Mouse (Mus musculus): ENCODE measurements around the gene Neurog2. TPM values are rescaled to one million over a fixed set of nuclear protein-coding genes. Genes with fewer than 3 reads are reported as not detected.

The Neurog2 gene
- polyA plus RNA-seq, 1 experiment from 2014 or later: not detected

DNA sequence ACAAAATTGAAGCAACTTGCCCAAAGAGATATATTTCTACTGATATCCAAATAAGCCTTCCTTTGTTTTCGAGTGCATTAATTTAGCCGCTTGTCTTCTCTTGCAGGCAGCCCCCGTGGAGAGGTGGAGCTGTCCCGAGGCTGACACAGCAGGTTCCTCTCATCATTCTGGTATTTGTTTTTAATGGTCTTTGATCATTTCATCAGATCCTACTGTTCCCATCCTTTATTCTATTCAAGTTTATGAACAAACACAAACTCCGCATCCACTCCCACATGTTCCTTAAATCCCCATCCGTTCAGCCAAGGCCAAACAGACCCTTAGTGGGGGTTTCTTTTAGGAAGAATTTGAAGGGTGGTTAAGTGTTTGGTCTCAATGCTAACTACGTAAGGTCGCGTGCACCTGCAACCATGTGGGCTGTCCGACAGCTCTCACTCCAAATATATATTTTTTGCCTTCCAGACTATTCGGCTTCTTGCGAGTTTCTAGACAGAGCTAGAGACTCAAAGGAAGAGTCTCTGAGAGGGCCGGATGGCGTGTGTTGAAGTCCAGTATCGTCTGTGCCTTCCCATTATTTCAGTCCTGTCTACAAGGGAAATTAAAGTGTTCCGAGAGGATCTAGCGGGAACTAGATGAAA lies 2.1 kb upstream of the Neurog2 start:
- Histone ChIP-seq H3K27me3 (peaks cover 96% of the 10 kb centered on the region), H3K36me3 (no peaks in the 10 kb centered on the region), H3K9ac (no peak overlapping the region), H3K4me1 (peaks cover 43% of the 10 kb centered on the region), H3K27ac (no peak overlapping the region), H3K4me3 (no peak overlapping the region), H3K9me3 (no peaks in the 10 kb centered on the region), H3K4me2 (replicated peaks) (no peak overlapping the region)
- WGBS: 3% methylated on average over 17 of the region's 17 CpGs
- no peak for ATAC-seq (ENCODE audit: low FRiP score, low read depth)

DNA sequence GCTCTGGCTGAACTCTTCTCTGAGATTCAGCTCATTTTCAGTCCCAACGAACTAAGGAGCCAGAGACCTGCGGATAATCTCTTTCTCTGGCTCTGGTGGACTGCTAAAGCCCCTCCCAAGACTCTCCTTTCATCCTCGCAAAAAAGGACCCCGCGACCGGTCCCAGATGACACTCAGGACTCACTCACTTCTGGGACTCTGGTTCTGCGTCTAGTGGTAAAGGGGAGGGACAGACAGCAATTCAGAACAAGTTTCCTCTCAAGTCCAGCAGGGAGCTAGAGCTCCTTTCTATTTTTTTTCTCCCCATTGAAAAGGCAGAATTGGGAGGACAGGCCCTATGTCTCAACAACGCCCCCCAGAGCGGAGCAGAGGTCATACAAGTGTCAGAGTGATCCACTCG lies 1.4 kb upstream of the Neurog2 start:
- Histone ChIP-seq H3K9me3 (no peaks in the 10 kb centered on the region), H3K27me3 (peaks cover 95% of the 10 kb centered on the region), H3K9ac (no peak overlapping the region), H3K4me3 (no peak overlapping the region), H3K4me2 (replicated peaks) (no peak overlapping the region), H3K27ac (no peak overlapping the region), H3K36me3 (no peaks in the 10 kb centered on the region), H3K4me1 (peaks cover 40% of the 10 kb centered on the region)
- ATAC-seq (ENCODE audit: low FRiP score, low read depth): no peak
- WGBS: 0% methylated on average over 10 of the region's 10 CpGs

DNA sequence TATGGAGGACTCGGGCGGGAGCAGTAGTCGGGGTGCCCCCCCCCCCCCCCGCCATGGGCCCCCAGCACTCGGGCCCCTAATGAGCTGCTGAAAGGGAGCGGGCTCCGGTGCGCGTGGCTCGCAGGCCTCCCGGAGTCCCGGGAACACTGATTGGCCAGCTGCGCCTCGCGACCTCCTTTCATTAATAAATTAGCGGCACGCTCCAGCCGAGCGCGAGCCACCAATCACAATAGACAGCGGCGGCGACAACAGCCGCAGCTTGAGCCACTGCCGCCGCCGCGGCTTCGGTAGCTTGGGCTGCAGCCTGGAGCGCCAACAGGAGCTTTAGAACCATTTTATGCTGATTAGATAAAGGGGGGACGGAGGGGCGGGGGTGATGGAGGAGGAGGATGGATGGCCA lies 404 bp upstream of the Neurog2 start:
- 1% methylated on average over 28 of the region's 32 CpGs for WGBS
- Histone ChIP-seq H3K9ac (no peak overlapping the region), H3K4me2 (replicated peaks) (peak overlapping the region; percentile 75), H3K27ac (no peak overlapping the region), H3K4me3 (peak overlapping the region; percentile 44), H3K4me1 (peaks cover 40% of the 10 kb centered on the region), H3K9me3 (no peaks in the 10 kb centered on the region), H3K27me3 (peaks cover 95% of the 10 kb centered on the region), H3K36me3 (no peaks in the 10 kb centered on the region)
- 0 out of 2 replicates have a peak, but pooled peaks have one; percentile 30 for ATAC-seq (ENCODE audit: low FRiP score, low read depth)

DNA sequence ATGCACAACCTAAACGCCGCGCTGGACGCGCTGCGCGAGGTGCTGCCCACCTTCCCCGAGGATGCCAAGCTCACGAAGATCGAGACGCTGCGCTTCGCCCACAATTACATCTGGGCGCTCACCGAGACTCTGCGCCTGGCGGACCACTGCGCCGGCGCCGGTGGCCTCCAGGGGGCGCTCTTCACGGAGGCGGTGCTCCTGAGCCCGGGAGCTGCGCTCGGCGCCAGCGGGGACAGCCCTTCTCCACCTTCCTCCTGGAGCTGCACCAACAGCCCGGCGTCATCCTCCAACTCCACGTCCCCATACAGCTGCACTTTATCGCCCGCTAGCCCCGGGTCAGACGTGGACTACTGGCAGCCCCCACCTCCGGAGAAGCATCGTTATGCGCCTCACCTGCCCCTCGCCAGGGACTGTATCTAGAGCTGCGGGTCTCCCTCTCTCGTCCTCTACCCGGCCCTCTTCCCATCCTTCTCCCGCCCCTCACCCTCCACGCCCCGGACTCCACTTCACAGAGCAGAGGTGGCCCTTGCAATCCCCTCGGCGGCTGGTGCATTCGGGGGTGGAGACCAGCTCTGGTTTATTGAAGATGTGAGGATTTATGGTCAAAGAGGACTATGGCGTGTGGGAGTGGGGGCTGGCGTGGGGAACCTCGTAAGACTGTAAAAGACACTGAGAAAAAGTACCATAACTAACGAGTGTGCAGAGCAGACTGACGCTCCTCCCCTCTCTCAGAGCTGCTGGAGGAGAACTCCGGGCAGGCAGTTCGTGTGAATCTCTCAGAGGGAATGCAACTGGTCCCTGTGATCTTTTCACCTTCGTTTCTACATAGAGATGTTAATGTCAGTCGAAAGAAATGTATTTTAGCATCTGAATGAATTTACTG lies 1.4 kb downstream of the Neurog2 start:
- no peak overlapping the region for H3K27ac ChIP-seq
- H3K4me1 ChIP-seq: peaks cover 26% of the 10 kb centered on the region
- H3K4me3 ChIP-seq: peak overlapping the region; percentile 44
- peak; percentile 76 for ATAC-seq (ENCODE audit: low FRiP score, low read depth)
- 0% methylated on average over 58 of the region's 58 CpGs for WGBS
- no peak overlapping the region for H3K9ac ChIP-seq
- peak overlapping the region; percentile 75 for H3K4me2 ChIP-seq (replicated peaks)
- H3K9me3 ChIP-seq: no peaks in the 10 kb centered on the region
- no peaks in the 10 kb centered on the region for H3K36me3 ChIP-seq
- peaks cover 97% of the 10 kb centered on the region for H3K27me3 ChIP-seq

DNA sequence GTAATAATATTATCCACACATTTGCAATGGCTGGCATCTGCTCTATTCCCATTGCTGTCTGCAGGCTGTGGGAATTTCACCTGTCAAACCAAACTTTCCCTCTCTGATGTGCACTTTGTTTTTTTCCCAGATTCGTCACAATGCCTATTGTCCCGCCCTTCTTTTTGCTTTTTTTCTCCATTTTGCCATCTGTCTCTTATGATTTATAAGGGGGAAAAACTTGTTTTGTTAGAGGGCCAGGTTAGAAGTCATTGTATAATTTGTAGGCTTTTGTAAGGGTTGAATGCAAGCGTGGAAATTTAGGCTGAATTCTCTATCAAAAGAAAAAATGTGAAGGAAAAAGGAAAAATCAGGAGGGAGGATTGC lies 2.0 kb downstream of the Neurog2 start:
- 7% methylated on average over 3 of the region's 3 CpGs for WGBS
- Histone ChIP-seq H3K9me3 (no peaks in the 10 kb centered on the region), H3K27me3 (peaks cover 97% of the 10 kb centered on the region), H3K9ac (no peak overlapping the region), H3K4me2 (replicated peaks) (no peak overlapping the region), H3K4me1 (peaks cover 29% of the 10 kb centered on the region), H3K36me3 (no peaks in the 10 kb centered on the region), H3K4me3 (no peak overlapping the region), H3K27ac (no peak overlapping the region)
- ATAC-seq (ENCODE audit: low FRiP score, low read depth): no peak

DNA sequence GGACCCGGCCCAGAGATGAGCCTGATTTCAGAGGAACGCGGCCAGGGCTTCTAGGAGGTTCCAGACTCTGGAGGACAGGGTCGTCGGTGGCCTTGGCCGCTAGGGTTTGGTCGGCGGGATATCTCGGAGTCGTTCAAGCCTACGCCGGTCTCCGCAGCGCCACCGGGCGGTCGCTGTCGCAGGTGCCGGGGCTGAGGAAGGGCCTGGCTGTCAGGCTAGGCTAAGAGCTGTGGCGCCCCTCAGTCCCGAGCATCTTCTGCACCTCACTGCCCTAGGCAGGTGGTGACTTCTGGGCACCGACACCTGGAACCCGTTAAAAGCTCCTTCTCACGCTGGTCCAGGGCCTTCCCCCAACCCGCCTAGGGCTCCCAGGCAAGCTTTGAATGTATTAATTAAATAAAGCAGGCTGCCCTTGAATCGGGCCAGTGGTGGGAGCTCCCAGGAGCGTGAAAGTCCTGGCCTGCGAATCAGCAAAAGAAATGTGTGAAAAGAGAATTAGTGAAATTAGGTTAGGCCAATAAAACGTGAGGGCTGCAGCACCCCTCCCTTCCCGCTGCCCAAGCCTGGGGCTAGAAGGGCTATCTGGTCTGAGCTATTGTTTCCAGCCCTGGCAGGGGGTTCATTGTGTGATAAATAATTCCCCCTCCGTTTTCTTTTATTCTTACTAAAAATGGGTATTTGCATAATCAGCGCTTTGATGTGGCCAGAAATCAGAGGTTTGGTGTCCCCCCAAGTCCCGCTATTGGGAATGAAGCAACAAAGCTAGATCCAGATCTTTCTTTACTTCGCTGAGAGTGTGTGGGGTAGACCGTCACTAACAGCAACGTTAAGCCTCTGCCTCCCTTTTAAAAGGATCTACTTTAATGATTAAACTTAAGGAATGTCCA lies 7.2 kb downstream of the Neurog2 start:
- Histone ChIP-seq H3K27me3 (peaks cover 97% of the 10 kb centered on the region), H3K9me3 (no peaks in the 10 kb centered on the region), H3K36me3 (no peaks in the 10 kb centered on the region), H3K4me3 (0 out of 2 replicates have a peak overlapping the region, but pooled peaks have one; percentile 7), H3K9ac (no peak overlapping the region), H3K4me2 (replicated peaks) (no peak overlapping the region), H3K27ac (no peak overlapping the region), H3K4me1 (peaks cover 14% of the 10 kb centered on the region; the same call in 1 of the 2 replicates)
- ATAC-seq (ENCODE audit: low FRiP score, low read depth): peak; percentile 68
- WGBS: 1% methylated on average over 36 of the region's 36 CpGs

DNA sequence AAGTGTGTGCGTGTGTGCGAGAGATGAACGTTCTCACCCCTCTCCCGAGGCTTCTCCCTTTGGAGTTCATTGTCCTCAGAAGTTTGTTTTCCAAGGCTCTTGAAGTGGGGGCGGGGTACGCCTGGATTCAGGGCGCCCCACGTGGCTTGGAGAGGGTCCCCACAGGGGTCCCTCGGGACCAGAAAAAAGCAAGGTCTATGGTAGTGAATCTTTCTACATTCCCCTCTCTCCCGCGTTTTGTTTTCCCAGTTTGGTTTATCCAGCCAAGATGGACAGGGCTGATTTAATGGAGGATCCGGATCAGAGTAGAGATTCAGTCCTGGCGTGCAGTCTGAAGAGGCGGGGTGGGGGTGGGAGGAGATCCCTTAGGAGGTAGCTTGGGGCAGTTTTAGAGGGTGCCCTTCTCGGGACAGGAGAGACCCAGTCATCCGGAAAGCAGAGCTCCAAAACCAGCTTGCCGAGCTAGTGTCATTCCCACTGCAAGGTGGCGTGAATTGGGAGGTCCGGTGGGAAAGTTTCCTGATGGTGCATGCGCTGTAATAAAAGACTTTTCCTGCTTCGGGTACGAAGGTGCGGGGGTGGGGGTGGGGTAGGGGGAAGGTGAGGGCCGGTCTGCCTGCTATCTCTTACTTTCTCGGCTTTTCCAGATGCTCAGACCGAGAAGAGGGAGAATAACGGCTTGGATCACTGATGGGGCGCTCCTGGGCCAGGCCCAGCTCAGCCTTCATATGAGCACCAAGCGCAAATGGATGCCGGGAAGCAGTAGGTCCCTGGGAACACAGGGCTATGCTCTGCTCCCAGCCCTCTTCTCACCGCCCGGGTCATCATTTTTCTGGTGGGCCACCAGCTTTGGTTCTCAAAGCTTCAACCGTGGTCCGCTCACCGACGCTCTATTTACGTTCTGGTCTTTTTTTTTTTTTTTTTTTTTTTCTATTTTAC lies 8.1 kb downstream of the Neurog2 start:
- H3K4me2 ChIP-seq (replicated peaks): peak overlapping the region; percentile 38; the same call in 1 of the 2 replicates
- no peak overlapping the region for H3K9ac ChIP-seq
- peaks cover 99% of the 10 kb centered on the region for H3K27me3 ChIP-seq
- no peaks in the 10 kb centered on the region for H3K36me3 ChIP-seq
- H3K4me3 ChIP-seq: 0 out of 2 replicates have a peak overlapping the region, but pooled peaks have one; percentile 7
- H3K9me3 ChIP-seq: no peaks in the 10 kb centered on the region
- H3K27ac ChIP-seq: no peak overlapping the region
- WGBS: 4% methylated on average over 37 of the region's 37 CpGs
- ATAC-seq (ENCODE audit: low FRiP score, low read depth): no peak
- peaks cover 14% of the 10 kb centered on the region; the same call in 1 of the 2 replicates for H3K4me1 ChIP-seq

DNA sequence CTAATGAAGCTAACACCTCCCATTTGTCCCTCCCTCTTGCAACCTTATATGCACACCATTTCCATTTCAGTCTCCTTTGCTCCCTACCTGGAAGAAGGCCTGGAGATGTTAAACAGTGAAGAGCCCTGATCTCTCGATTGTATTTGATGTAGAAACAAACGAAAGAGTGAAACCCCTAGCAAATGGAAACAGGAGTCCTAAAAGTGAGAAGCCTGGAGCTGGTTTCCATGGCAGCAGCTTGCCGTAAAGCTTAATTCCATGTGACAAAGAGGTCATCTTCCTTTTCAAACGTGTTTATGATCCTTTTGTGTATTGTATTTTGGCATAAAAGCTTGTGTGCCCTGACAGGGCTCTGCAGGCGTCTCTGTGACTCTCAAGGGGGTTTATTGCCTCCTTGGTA lies 9.3 kb downstream of the Neurog2 start:
- Histone ChIP-seq H3K4me2 (replicated peaks) (no peak overlapping the region), H3K4me3 (no peak overlapping the region), H3K9ac (no peak overlapping the region), H3K27me3 (peaks cover 100% of the 10 kb centered on the region), H3K36me3 (no peaks in the 10 kb centered on the region), H3K27ac (no peak overlapping the region), H3K4me1 (peaks cover 14% of the 10 kb centered on the region), H3K9me3 (no peaks in the 10 kb centered on the region)
- ATAC-seq (ENCODE audit: low FRiP score, low read depth): no peak
- 3% methylated on average over 5 of the region's 5 CpGs for WGBS

DNA sequence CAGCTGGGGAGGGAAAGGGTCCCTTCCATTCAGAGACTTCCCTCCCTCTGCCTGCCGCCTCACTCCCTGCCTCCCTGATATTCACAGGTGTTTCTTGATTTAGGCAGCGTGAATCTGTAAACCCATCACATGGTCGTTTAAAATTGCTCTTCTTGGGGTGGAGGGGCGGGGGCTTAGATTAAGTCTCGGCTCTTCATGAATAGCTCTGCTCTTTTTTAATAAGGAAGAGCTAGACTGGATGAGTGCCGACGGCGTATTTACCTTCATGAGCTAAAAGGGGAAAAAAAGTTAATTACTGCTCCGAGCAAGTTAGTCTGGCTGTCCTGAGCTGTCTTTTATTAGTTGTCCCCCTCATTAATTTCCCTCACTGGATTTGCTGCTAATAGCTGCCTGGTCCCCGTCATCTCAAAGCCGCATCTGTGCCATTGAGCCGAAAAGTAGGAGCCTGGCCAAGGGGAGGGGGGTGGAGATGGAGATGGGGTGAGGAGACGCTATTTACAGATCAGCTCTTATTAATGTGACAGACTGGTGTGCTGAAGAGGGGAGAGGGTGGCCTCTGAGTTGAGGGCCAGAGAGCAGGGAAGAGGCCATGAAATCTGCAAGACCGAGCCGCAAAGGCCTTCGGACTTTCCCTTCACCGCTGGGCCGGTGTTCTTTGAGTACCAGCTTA lies 13.4 kb downstream of the Neurog2 start:
- Histone ChIP-seq H3K9me3 (no peaks in the 10 kb centered on the region), H3K27me3 (peaks cover 73% of the 10 kb centered on the region), H3K4me3 (no peak overlapping the region), H3K4me1 (no peaks in the 10 kb centered on the region; the same call in 1 of the 2 replicates), H3K27ac (no peak overlapping the region), H3K4me2 (replicated peaks) (no peak overlapping the region; the same call in 1 of the 2 replicates), H3K9ac (no peak overlapping the region), H3K36me3 (no peaks in the 10 kb centered on the region)
- WGBS: 32% methylated on average over 18 of the region's 18 CpGs
- ATAC-seq (ENCODE audit: low FRiP score, low read depth): no peak

DNA sequence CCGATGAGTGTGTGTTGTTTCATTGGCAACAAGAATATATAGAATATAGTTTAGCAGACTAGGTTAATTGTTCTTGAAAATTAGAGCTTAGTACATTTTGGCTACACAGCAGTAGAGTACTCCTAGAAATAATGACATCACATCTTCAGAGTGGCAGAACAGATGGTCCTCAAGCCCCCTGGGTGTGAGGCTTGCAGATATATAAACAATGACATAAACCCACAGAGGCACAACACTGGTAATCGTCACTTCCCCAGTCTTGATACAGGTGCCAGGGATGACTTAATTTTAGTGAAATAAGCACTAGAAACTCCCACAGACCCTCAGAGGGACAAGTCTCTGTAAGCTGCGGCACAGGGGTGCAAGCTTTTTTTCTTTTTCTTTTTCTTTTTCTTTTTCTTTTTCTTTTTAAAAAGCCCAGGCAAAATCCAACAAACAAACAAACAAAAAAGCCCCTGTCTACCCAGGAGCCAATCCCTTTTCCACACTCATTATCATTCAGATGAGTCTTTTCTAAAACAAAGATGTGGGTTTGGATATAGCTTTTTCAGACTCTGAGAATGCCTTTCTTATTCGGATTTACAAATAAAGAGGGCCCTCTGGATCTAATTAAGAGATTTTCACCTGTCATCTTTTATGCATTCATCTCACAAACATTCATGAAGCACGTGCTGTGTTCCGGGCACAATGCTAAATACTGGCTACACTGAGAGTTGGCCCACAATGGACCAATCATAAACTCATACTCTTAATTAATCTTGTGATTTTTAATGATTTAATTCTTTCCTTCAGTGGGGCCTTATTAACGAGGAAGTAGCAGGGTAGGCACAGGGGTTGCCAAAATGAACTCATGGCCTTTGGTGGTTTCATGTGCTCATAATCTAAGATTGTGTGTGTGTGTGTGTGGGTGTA lies 19.1 kb downstream of the Neurog2 start:
- Histone ChIP-seq H3K9ac (no peak overlapping the region), H3K36me3 (no peaks in the 10 kb centered on the region), H3K4me2 (replicated peaks) (no peak overlapping the region), H3K4me3 (no peak overlapping the region), H3K4me1 (no peaks in the 10 kb centered on the region), H3K27ac (no peak overlapping the region), H3K27me3 (peaks cover 20% of the 10 kb centered on the region), H3K9me3 (no peaks in the 10 kb centered on the region)
- ATAC-seq (ENCODE audit: low FRiP score, low read depth): no peak
- WGBS: 47% methylated on average over 7 of the region's 7 CpGs
